Mouse (Mus musculus): ENCODE measurements at regions not wholly inside any gene's neighbourhood (a gene's known extent, or its start where the extent isn't known, plus 50 kb on each side); places are given as distances from the start of the nearest gene placed in this dataset.

- Histone ChIP-seq H3K4me3 (replicated peaks; ENCODE audit: insufficient read depth, low read depth, low read length) (no peak overlapping the region), H3K27me3 (ENCODE audit: control insufficient read depth, insufficient read depth, low read length) (no peaks in the 10 kb centered on the region), H3K4me1 (ENCODE audit: control insufficient read depth, insufficient read depth, low read length) (peaks cover 38% of the 10 kb centered on the region), H3K27ac (ENCODE audit: insufficient read depth, low read length) (peak overlapping the region; percentile 91)
- WGBS: 35% methylated on average over 12 of the region's 12 CpGs
- peak; percentile 93 to 98 for DNase-seq
- no peak for TF ChIP-seq POLR2A (IDR thresholded peaks at IDR 0.05; ENCODE audit: borderline replicate concordance, insufficient read depth, low read length)
- no peak; the same call in 1 of the 2 replicates for TF ChIP-seq CTCF (IDR thresholded peaks at IDR 0.05; ENCODE audit: borderline replicate concordance, insufficient read depth, low read depth, low read length)
Measured at GRCm38 (mm10) chr7:63991085-63992010, 52.6 kb upstream of the Klf13 start.

- TF ChIP-seq POLR2A (IDR thresholded peaks at IDR 0.05; ENCODE audit: borderline replicate concordance, insufficient read depth, low read length) (no peak), CTCF (IDR thresholded peaks at IDR 0.05; ENCODE audit: borderline replicate concordance, insufficient read depth, low read depth, low read length) (no peak)
- 76% methylated on average over 8 of the region's 8 CpGs for WGBS
- Histone ChIP-seq H3K4me3 (replicated peaks; ENCODE audit: insufficient read depth, low read depth, low read length) (no peak overlapping the region), H3K4me1 (ENCODE audit: control insufficient read depth, insufficient read depth, low read length) (peaks cover 42% of the 10 kb centered on the region), H3K27ac (ENCODE audit: insufficient read depth, low read length) (peak overlapping the region; percentile 91; the same call in 1 of the 2 replicates), H3K27me3 (ENCODE audit: control insufficient read depth, insufficient read depth, low read length) (no peaks in the 10 kb centered on the region)
- DNase-seq: no peak
Measured at GRCm38 (mm10) chr7:63990312-63991028, 51.8 kb upstream of the Klf13 start.

GRCm38 (mm10) chr7:63989736-63990135 lies 51.0 kb upstream of the Klf13 start:
- H3K27me3 ChIP-seq (ENCODE audit: control insufficient read depth, insufficient read depth, low read length): no peaks in the 10 kb centered on the region
- no peak for TF ChIP-seq POLR2A (IDR thresholded peaks at IDR 0.05; ENCODE audit: borderline replicate concordance, insufficient read depth, low read length)
- no peak overlapping the region for H3K27ac ChIP-seq (ENCODE audit: insufficient read depth, low read length)
- H3K4me3 ChIP-seq (replicated peaks; ENCODE audit: insufficient read depth, low read depth, low read length): no peak overlapping the region
- no peak for DNase-seq
- peaks cover 42% of the 10 kb centered on the region for H3K4me1 ChIP-seq (ENCODE audit: control insufficient read depth, insufficient read depth, low read length)

Measured in cerebellum, adult 2 months (tissue).